Mouse (Mus musculus) heart, embryonic 15.5 days (tissue): ENCODE results near the gene Srpk3. TPM values are rescaled to one million over a fixed set of nuclear protein-coding genes. Genes with fewer than 3 reads are reported as not detected.
"Not testable (repeated sequence)": the region's sequence is repeated elsewhere in the genome, so short reads cannot be mapped to it uniquely, and the experiment has no call there.

Source experiments
- ATAC-seq: fragments of 200-750 bp; cut with Nextera tagmentation; replicated peaks from 2 replicates; pipeline ENCODE4 v1.8.0; 2017; ENCODE audit warnings: low read depth, moderate TSS enrichment; ENCODE audit not compliant: insufficient number of reproducible peaks, insufficient read depth, low FRiP score
- H3K27ac ChIP-seq: fragments of 300-500 bp; sonication (generic); 2 replicates; pipeline ENCODE4 v1.5.1; 2015; ENCODE audit warnings: mild to moderate bottlenecking, inconsistent platforms
- H3K27me3 ChIP-seq: fragments of 300-500 bp; sonication (generic); 2 replicates; pipeline ENCODE4 v1.6.1; 2015; ENCODE audit warnings: inconsistent platforms
- H3K36me3 ChIP-seq: fragments of 300-500 bp; sonication (generic); 2 replicates; pipeline ENCODE4 v1.6.1; 2015; ENCODE audit warnings: mild to moderate bottlenecking, inconsistent platforms
- H3K4me1 ChIP-seq: fragments of 300-500 bp; sonication (generic); replicated peaks from 2 replicates; pipeline ENCODE4 v1.6.1; 2015; ENCODE audit warnings: inconsistent platforms
- H3K4me2 ChIP-seq: fragments of 300-500 bp; sonication (generic); 2 replicates; pipeline ENCODE4 v1.6.1; 2015; ENCODE audit warnings: inconsistent platforms, mild to moderate bottlenecking, moderate library complexity
- H3K4me3 ChIP-seq: fragments of 300-500 bp; sonication (generic); 2 replicates; pipeline ENCODE4 v1.5.1; 2015; ENCODE audit warnings: mild to moderate bottlenecking, inconsistent platforms
- H3K9ac ChIP-seq: fragments of 300-500 bp; sonication (generic); 2 replicates; pipeline ENCODE4 v1.6.1; 2015; ENCODE audit warnings: mild to moderate bottlenecking, inconsistent platforms
- H3K9me3 ChIP-seq: fragments of 300-500 bp; sonication (generic); replicated peaks from 2 replicates; pipeline ENCODE4 v1.6.1; 2016; ENCODE audit warnings: inconsistent platforms
- WGBS: fragments of 180-500 bp; shearing (Covaris S2); methylation state at CpG from one replicate; pipeline ENCODE4 v1.1.7; 2015; ENCODE audit warnings: mixed read lengths; 5-methylcytosine and 5-hydroxymethylcytosine counted together
- polyA plus RNA-seq: library from polyadenylated mRNA; unstranded; fragments of >200 nt; fragmentation: Nextera tagmentation; extraction: Ambion mirVana; gene quantifications from 2 replicates; pipeline ENCODE4 v1.2.1, GENCODE M21; 2015

The Srpk3 gene
- 82.3 and 85.7 TPM in 2 replicates for polyA plus RNA-seq

DNA sequence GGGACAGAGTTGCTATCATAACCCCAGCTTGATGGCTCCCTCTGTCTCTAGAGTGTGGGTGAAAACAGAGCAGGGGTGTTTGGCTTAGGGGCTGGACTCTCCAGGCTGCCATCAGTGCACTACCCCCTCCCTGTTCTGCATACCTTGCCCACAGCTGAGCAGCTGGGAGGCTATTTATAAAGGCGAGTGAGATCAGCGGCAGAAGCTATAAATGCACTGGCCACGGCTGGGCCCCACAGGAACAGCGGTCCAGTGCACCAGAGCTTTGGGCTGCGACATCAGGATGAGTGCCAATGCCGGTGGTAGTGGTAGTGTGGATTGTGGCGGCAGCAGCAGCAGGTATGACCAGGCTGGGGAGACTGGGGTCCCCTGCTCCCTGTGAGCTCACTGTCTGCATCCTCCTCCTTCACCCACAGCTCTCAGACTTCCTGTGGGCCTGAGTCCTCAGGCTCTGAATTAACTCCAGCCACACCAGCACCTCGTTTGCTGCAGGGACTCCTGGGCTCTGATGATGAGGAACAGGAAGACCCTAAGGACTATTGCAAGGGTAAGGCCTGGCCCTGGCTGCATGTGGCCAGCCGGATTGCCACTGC is at the start of gene Srpk3:
Gene Srpk3 (plus strand): TSS at position 238 of the 593 bp plus-strand sequence.
- H3K36me3 ChIP-seq, result peaks cover 16% of the 10 kb centered on the region; the same call in 1 of the 2 replicates
- H3K4me2 ChIP-seq, result peak within 1 kb of the TSS; percentile 57
- peak within 1 kb of the TSS; percentile 92 for H3K27ac ChIP-seq
- WGBS, result 35% methylated on average over 9 of the region's 9 CpGs
- H3K27me3 ChIP-seq, result no peaks in the 10 kb centered on the region
- peaks cover 7% of the 10 kb centered on the region for H3K4me1 ChIP-seq
- no peaks in the 10 kb centered on the region for H3K9me3 ChIP-seq
- peak; percentile 78 for ATAC-seq
- peak within 1 kb of the TSS; percentile 46 for H3K4me3 ChIP-seq
- peak within 1 kb of the TSS; percentile 56 for H3K9ac ChIP-seq

DNA sequence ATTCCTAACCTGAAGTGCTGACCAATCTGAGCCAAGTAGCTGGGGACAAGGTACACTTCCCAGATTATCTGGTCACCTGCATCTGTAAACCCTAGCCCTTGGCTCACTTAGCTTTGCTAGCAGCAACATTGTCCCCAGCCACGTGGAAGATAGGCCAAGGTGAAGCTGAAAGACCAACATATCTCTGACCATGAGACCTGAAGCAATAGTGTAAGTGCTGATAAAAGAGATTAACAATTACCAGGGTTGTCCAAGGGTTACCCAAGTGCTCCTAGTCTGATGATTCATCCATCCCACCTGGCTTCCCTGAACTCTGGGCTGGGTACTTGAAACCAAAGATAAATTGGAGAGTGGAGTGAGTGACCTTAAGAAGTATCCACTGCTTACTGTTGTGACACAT is 43.3 kb upstream of the Srpk3 start:
- Histone ChIP-seq H3K9me3 (no peaks in the 10 kb centered on the region), H3K4me3 (no peak overlapping the region), H3K4me1 (no peaks in the 10 kb centered on the region), H3K36me3 (no peaks in the 10 kb centered on the region; the same call in 1 of the 2 replicates), H3K27me3 (no peaks in the 10 kb centered on the region), H3K4me2 (no peak overlapping the region), H3K9ac (no peak overlapping the region), H3K27ac (no peak overlapping the region)
- no peak for ATAC-seq
- 47% methylated on average over 1 of the region's 1 CpGs for WGBS

GRCm38 (mm10) chrX:73738155-73738554 is 36.0 kb upstream of the Srpk3 start:
- H3K9me3 ChIP-seq, result no peaks in the 10 kb centered on the region
- no peaks in the 10 kb centered on the region for H3K36me3 ChIP-seq
- no peaks in the 10 kb centered on the region for H3K4me1 ChIP-seq
- H3K4me3 ChIP-seq, result no peak overlapping the region
- 50% methylated on average over 1 of the region's 1 CpGs for WGBS
- no peak for ATAC-seq
- H3K27me3 ChIP-seq, result no peaks in the 10 kb centered on the region
- no peak overlapping the region for H3K9ac ChIP-seq
- no peak overlapping the region for H3K4me2 ChIP-seq
- H3K27ac ChIP-seq, result no peak overlapping the region

- WGBS, result 58% methylated on average over 5 of the region's 5 CpGs
- H3K9me3 ChIP-seq, result no peaks in the 10 kb centered on the region
- no peaks in the 10 kb centered on the region for H3K27me3 ChIP-seq
- no peak overlapping the region for H3K4me2 ChIP-seq
- no peak overlapping the region for H3K4me3 ChIP-seq
- H3K36me3 ChIP-seq, result no peaks in the 10 kb centered on the region
- no peak overlapping the region for H3K9ac ChIP-seq
- H3K27ac ChIP-seq, result no peak overlapping the region
- no peak for ATAC-seq
- no peaks in the 10 kb centered on the region for H3K4me1 ChIP-seq
Measured at GRCm38 (mm10) chrX:73739151-73739550, 35.1 kb upstream of the Srpk3 start.

GRCm38 (mm10) chrX:73739841-73740240 is 34.4 kb upstream of the Srpk3 start:
- not testable (repeated sequence) for ATAC-seq, H3K9me3 ChIP-seq, H3K36me3 ChIP-seq, H3K27ac ChIP-seq, H3K9ac ChIP-seq, H3K27me3 ChIP-seq, H3K4me3 ChIP-seq, H3K4me2 ChIP-seq, H3K4me1 ChIP-seq
- 85% methylated on average over 7 of the region's 7 CpGs for WGBS

GRCm38 (mm10) chrX:73744774-73745481 is 29.3 kb upstream of the Srpk3 start:
- Histone ChIP-seq H3K9me3 (no peaks in the 10 kb centered on the region), H3K4me1 (no peaks in the 10 kb centered on the region), H3K27ac (no peak overlapping the region), H3K4me2 (no peak overlapping the region), H3K36me3 (no peaks in the 10 kb centered on the region), H3K27me3 (no peaks in the 10 kb centered on the region), H3K9ac (no peak overlapping the region), H3K4me3 (no peak overlapping the region)
- WGBS, result 47% methylated on average over 1 of the region's 1 CpGs
- no peak for ATAC-seq

DNA sequence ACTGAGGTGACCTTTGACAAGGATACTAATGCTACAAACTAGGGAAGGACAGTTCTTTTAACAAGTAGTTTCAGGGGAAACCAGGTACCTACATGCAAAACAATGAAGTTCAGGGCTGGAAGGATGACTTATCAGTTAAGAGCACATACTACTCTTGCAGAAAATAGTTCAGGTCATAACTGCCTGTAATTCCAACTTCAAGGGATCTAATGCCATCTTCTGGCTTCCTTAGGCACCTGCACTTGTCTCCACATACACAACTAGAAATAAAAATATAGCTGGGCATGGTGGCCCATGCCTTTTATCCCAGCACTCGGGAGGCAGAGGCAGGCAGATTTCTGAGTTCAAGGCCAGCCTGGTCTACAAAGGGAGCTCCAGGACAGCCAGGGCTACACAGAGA is 25.2 kb upstream of the Srpk3 start:
- Histone ChIP-seq H3K4me2 (no peak overlapping the region), H3K9me3 (no peaks in the 10 kb centered on the region), H3K9ac (no peak overlapping the region), H3K4me3 (no peak overlapping the region), H3K27me3 (no peaks in the 10 kb centered on the region), H3K36me3 (no peaks in the 10 kb centered on the region), H3K27ac (no peak overlapping the region), H3K4me1 (no peaks in the 10 kb centered on the region)
- no peak for ATAC-seq
- 86% methylated on average over 1 of the region's 1 CpGs for WGBS

GRCm38 (mm10) chrX:73756334-73757140 is 17.7 kb upstream of the Srpk3 start, which contains the start of gene Plxnb3:
Gene Plxnb3 (plus strand): TSS chrX:73757090.
- Histone ChIP-seq H3K36me3 (no peaks in the 10 kb centered on the region), H3K4me3 (no peak within 1 kb of the TSS), H3K9me3 (no peaks in the 10 kb centered on the region), H3K9ac (no peak within 1 kb of the TSS), H3K27me3 (no peaks in the 10 kb centered on the region), H3K27ac (no peak within 1 kb of the TSS), H3K4me2 (no peak within 1 kb of the TSS), H3K4me1 (peaks cover 4% of the 10 kb centered on the region; the same call in 1 of the 2 replicates)
- WGBS, result 64% methylated on average over 5 of the region's 5 CpGs
- no peak for ATAC-seq

- Histone ChIP-seq H3K9ac (no peak overlapping the region), H3K27me3 (no peaks in the 10 kb centered on the region), H3K36me3 (no peaks in the 10 kb centered on the region), H3K4me3 (no peak overlapping the region), H3K4me1 (peaks cover 4% of the 10 kb centered on the region; the same call in 1 of the 2 replicates), H3K9me3 (no peaks in the 10 kb centered on the region), H3K27ac (no peak overlapping the region), H3K4me2 (no peak overlapping the region)
- no peak for ATAC-seq
- 71% methylated on average over 13 of the region's 13 CpGs for WGBS
Measured at GRCm38 (mm10) chrX:73758611-73759290, 15.5 kb upstream of the Srpk3 start.

DNA sequence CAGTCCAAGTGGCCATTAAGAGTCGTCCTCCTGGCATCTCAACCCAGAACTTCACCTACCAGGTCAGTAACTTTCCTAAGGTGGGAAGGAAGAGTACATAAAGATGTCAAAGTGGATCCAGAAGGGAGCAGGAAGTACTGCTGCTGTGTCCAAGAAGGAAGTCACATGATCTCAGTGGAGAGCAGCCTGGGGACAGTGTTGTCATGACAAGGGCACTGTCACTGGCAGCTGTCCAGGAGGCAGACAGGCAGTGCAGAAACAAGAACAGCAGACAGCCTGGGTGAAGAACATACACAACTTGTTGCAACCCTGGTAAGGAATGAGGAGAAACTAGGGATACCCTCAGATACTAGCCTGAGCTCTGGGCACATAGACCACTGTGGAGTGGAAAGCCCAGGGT is 8.9 kb upstream of the Srpk3 start:
- Histone ChIP-seq H3K4me2 (no peak overlapping the region), H3K27me3 (no peaks in the 10 kb centered on the region), H3K9ac (no peak overlapping the region), H3K4me1 (peaks cover 9% of the 10 kb centered on the region; the same call in 1 of the 2 replicates), H3K36me3 (no peaks in the 10 kb centered on the region), H3K27ac (0 out of 2 replicates have a peak overlapping the region, but pooled peaks have one; percentile 26), H3K4me3 (no peak overlapping the region), H3K9me3 (no peaks in the 10 kb centered on the region)
- 58% methylated on average over 1 of the region's 1 CpGs for WGBS
- no peak; the same call in 1 of the 2 replicates for ATAC-seq

DNA sequence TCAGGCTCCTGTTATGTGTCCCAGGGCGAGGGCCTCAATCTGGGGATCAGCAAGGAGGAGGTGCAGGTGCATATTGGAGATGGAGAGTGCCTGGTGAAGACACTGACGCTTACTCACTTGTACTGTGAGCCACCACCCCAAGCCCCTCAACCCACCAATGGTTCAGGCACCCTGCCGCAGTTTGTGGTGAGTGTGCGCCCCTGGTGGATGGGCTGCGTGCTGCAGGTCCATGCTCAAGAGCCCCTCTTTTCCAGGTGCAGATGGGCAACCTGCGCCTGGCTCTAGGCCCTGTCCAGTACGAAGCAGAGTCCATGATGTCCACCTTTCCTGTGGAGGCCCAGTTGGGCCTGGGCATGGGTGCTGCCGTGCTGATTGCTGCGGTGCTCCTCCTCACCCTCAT is 6.9 kb upstream of the Srpk3 start:
- Histone ChIP-seq H3K4me3 (no peak overlapping the region), H3K27me3 (no peaks in the 10 kb centered on the region), H3K27ac (no peak overlapping the region), H3K9ac (no peak overlapping the region), H3K36me3 (no peaks in the 10 kb centered on the region), H3K9me3 (no peaks in the 10 kb centered on the region), H3K4me1 (peaks cover 9% of the 10 kb centered on the region; the same call in 1 of the 2 replicates), H3K4me2 (no peak overlapping the region)
- WGBS, result 56% methylated on average over 9 of the region's 9 CpGs
- ATAC-seq, result no peak
